Mouse (Mus musculus): ENCODE results near the gene Fgd3. TPM values are rescaled to one million over a fixed set of nuclear protein-coding genes. Genes with fewer than 3 reads are reported as not detected.
A peak's percentile ranks its signal among the peaks of the same experiment; 100 is the strongest.

The Fgd3 gene
- total RNA-seq, 4 experiments from 2014 or later: 0.34 to 1.5 (median 0.98) TPM

DNA sequence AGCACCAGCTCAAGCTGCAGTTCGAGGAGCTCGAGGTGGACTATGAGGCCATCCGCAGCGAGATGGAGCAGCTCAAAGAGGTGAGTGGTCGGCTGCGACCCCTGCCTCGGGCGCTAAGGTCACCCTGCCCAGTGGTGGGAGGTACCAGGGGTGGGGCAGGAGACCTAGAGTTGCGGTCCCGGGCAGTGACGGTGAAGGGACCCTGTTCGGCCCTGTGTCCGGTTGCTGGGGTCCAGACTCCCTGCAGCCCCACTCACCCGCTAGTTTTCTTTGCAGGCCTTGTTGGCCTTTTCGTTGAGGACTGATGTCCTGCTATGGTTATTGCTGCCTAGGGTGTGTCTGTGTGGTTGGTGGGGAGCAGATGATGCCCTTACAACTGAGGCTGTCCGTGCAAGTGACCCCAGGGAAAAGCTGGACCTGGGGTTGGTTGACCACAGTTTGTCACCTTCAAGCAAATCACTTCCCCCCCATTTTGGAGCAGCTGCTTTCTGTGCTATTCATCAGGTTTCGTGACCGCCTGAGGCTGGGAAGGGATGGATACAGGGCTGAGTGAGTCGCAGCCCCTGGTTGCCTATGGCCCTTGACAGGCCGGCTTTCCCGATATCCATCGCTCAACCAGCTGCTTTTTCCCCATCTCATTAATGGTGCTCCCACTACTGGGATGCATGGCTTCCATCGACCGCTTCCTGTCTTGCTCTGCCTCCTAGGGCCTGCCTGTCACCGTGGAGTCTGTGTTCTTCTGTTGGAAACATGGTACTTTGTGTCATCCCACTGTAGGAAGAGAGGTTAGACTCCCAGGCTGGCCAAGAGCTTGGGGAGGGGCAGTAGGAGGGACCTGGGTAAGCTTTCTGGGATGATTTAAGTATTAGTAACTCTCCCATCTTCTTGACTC, 22.0 kb upstream of the Fgd3 start:
- DNase-seq (ENCODE audit: low spot score in 2 of 2): no peak

DNA sequence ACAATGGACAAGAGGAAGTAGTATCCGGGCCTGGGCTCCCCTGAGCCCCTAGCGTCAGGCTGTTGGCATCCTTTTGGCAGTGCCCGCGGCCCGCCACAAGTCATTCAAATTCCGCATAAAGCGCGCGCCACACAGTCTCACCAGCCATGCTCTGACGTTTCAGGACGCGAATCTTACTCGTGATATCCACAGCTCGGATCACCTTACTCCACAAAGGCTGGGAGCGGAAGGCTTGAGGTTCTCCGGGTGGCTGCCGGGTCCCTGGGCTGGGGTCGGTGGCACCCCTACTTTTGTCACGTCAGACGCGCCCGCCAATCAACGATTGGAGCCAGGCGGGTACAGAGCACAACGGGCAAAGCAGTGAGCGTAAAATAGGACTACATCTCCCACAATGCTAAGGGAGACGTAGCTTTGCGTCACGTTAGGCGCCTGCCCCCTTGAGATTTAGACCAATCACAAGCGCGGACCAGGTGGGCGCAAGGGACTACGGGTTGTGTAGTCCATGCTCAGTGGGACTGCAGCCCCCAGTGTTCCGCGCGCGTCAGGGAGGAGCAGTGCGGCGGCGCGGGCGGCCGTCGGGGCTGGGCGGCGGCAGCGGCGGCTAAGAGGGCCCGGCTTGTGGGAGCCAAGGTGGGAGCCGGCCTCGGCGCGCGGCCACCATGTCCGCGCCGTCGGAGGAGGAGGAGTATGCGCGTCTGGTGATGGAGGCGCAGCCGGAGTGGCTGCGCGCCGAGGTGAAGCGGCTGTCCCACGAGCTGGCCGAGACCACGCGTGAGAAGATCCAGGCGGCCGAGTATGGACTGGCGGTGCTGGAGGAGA, 21.1 kb upstream of the Fgd3 start, which contains the start of gene Bicd2:
Gene Bicd2, plus strand, starts transcription at position 574 of the 819 bp plus-strand sequence.
- peak; percentile 92 to 95 for DNase-seq (ENCODE audit: low spot score in 2 of 2)

- DNase-seq (ENCODE audit: low spot score in 2 of 2): no peak
Measured at GRCm38 (mm10) chr13:49338893-49339546, 18.9 kb upstream of the Fgd3 start.

DNA sequence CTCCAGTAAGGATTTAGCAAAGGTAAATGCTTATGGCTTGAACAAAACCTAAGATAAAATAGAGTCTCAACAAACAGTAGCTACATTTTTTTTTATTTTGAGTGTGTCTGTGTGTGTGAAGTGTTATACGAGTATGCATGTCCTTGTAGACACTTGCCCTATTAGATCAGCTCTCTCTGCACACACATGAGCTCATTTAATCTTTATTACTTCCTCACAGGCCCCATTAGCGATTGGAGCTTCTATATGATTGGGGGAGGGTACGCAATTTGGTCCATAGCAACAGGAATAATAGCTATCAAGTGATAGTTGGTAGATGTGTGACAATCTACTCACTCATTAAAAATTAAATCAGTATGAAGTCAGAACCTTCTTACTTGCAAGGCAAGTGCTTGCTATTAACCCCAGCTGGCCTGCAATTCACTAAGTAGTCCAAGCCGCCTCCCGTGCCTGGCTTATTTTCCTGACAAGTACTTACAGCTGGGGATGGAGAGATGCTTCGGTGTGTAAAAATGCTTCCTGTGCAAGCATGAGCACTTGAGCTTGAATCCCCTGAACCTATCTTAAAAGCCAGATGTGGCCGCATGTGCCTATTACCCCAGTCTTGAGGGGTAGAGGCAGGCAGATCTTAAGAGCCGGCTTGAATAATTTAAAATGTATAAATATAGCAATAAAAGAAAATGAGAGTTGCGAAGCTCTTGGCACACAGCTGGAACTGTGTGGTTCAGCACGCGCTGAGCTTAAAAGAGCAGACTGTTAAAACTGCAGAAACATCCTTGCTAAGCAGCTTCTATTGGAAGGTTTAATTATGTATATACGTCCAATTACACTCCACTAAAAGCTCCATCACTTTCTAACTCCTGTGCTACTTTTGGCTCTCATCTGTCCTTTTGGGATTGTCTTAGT, 15.2 kb upstream of the Fgd3 start:
- DNase-seq (ENCODE audit: low spot score in 2 of 2): no peak

DNA sequence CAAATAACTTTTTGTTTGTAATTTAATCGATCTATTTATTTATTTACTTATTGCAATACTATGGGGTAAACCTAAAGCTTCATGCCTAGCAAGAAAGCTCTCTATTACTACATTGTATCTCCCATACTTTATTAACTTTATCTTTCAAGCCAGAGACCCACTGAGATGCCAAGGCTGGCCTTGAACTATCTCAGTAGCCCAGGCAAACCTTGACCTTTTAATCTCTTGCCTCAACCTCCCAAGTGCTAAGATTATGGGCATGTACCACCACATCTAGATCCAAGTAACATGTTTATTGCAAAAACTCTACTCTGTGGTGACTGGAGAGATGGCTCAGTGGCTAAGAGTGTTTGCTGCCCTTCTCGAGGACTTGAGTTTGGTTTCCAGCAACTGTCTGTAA, 13.1 kb upstream of the Fgd3 start:
- DNase-seq (ENCODE audit: low spot score in 2 of 2): no peak

GRCm38 (mm10) chr13:49328101-49328500, 8.0 kb upstream of the Fgd3 start:
- DNase-seq (ENCODE audit: low spot score in 2 of 2): no peak

DNA sequence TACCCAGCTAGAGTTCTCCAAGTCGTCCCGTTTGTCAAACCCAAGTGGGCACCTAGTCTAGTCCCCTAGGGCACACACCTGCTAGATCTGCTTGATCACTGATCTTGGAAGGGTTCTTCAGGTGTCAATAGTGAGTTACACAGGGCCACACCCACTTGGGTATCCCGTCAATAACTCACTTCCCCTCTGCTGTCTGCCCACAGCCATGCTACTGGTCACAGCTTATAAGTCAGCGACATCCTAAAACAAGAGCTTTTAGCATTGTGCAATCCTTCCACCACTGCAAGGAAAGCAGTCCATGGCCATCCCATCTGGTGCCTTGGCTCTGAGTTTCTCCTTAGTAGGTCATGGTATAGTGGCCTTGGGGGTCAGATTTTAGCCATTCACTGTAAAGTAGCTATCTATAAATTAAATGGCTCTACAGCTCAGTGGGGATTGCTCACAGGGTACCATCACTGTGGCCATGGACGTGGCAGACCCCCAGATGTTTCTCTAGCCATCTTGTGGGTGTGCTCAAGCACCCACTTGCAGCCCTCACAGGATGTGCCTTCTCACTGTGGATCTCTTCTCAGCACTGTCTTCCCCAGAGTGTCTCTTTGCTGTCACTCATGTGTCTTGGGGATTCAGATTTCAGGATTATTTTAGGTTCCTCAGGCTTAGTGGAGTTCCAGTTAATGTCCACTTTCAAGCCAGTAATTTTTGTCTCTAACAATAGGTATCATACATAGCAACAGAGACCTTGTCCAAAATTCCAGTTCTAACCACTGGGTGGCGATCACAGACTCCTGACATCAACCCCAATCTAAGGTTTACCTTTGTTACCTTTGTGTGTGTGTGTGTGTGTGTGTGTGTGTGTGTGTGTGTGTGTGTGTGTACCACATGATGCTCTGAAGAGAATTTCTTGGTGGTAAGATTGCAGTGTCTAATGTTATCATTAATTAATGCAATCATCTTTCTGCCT, 6.4 kb upstream of the Fgd3 start:
- DNase-seq (ENCODE audit: low spot score in 2 of 2): no peak

- peak; percentile 81 to 89 for DNase-seq (ENCODE audit: low spot score in 2 of 2)
Measured at GRCm38 (mm10) chr13:49324871-49325270, 4.8 kb upstream of the Fgd3 start.

- no peak for DNase-seq (ENCODE audit: low spot score in 2 of 2)
Measured at GRCm38 (mm10) chr13:49322739-49323138, 2.6 kb upstream of the Fgd3 start.

DNA sequence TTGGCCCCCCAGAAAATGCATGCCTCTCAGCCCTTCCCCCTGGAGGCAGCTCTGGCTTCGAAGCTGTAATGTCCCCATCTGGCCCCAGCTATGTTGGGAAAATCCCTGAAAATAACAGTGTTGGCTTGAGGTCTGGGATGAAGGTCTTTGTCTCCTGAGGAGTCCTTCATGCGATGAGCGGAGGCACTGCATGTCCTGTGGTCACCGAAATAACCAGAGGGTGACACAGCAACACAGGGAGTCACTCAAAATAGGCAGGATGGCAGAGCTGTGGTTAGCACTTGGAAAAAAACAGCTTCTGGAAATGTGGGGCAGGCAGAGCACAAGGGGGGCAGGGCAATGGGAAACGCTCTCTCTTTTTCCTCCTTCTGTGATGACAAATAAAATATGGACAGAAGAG, 2.1 kb upstream of the Fgd3 start:
- no peak for DNase-seq (ENCODE audit: low spot score in 2 of 2)

GRCm38 (mm10) chr13:49321452-49321851, 1.3 kb upstream of the Fgd3 start:
- no peak for DNase-seq (ENCODE audit: low spot score in 2 of 2)

DNA sequence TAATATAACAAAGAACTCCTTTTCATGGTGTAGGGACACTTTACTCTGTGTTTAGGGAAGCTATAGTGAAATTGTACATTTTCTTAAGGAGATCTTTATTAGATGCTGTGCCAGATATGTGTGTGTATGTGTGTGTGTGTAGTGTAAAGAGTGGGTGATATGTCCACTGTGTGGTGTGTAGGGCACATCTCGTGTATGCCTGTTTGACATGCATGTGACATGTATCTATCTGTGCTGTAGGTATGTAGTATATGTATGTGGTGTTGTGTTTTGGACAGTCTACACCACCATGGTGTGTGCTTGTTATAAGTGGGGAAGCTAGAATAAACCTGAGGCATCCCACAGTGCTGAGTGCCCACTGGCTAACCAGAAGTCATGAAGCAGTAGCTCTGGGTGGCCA, 403 bp upstream of the Fgd3 start:
- no peak for DNase-seq (ENCODE audit: low spot score in 2 of 2)

DNA sequence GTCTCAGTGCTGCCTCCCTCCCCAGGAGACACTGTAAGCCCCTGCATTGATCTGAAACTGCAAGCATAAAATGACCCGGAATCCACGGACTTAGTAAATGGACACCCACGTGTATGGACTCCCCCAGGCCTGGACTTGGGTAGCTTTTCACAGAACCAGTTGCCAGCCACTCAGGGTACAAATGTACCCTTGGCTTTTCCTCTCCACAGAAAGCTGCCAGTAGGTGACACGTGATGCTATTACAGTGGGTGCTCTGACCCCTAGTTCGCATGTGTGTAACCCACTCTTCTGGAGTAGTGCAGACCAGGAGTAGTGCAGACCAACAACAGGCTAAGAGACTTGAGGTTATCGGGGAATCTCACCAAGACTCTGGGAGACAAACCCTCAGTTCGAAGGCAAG, 2.2 kb downstream of the Fgd3 start:
- DNase-seq (ENCODE audit: low spot score in 2 of 2): no peak

GRCm38 (mm10) chr13:49317508-49317907, 2.6 kb downstream of the Fgd3 start:
- DNase-seq (ENCODE audit: low spot score in 2 of 2): no peak

GRCm38 (mm10) chr13:49316386-49317162, 3.5 kb downstream of the Fgd3 start:
- DNase-seq (ENCODE audit: low spot score in 2 of 2): no peak

- DNase-seq (ENCODE audit: low spot score in 2 of 2): no peak
Measured at GRCm38 (mm10) chr13:49311642-49312041, 8.5 kb downstream of the Fgd3 start.

DNA sequence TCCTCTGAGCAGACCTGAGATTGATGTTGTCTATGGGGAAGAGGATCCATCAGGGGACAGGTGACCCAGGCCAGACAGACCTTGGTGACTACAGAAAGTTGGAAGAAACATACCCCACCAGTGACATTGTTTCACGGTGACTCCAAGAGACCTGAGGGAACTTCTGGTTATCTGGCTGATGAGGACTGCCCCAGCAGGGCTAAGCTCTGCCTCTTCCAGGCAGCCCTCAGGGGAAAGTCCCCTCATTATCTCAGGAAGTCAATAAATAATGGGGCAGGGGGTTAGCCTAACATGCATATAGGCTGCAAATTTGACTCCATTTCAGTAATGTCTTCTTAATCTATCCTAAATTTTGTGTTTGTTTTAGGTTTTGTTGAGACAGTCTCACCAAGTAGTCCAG, 10.6 kb downstream of the Fgd3 start:
- DNase-seq (ENCODE audit: low spot score in 2 of 2): no peak

GRCm38 (mm10) chr13:49308861-49309403, 11.2 kb downstream of the Fgd3 start:
- no peak for DNase-seq (ENCODE audit: low spot score in 2 of 2)

GRCm38 (mm10) chr13:49308206-49308605, 11.9 kb downstream of the Fgd3 start:
- no peak for DNase-seq (ENCODE audit: low spot score in 2 of 2)
